Mouse (Mus musculus): ENCODE results near the gene Usp24.

GRCm38 (mm10) chr4:106281128-106281491 lies 34.9 kb upstream of the Usp24 start:
- TF ChIP-seq CTCF (IDR thresholded peaks at IDR 0.05; ENCODE audit: low read depth) = no peak
- no peak for TF ChIP-seq EP300 (optimal IDR thresholded peaks at IDR 0.05)

All from stomach, postnatal 0 days (tissue).